Mouse (Mus musculus): ENCODE measurements around the gene Rnase12. TPM values are rescaled to one million over a fixed set of nuclear protein-coding genes. Genes with fewer than 3 reads are reported as not detected.

Rnase12 gene
- polyA plus RNA-seq, 1 experiment from 2014 or later = not detected

- no peak overlapping the region for H3K9ac ChIP-seq
- H3K36me3 ChIP-seq = no peaks in the 10 kb centered on the region
- WGBS = 74% methylated on average over 4 of the region's 4 CpGs
- ATAC-seq (ENCODE audit: insufficient number of reproducible peaks, low FRiP score, low TSS enrichment, low read depth) = no peak
- no peaks in the 10 kb centered on the region for H3K27me3 ChIP-seq
- no peaks in the 10 kb centered on the region for H3K9me3 ChIP-seq
- H3K4me1 ChIP-seq = peaks cover 7% of the 10 kb centered on the region
- H3K4me3 ChIP-seq = no peak overlapping the region
- peak overlapping the region; percentile 88 for H3K27ac ChIP-seq
- no peak overlapping the region for H3K4me2 ChIP-seq
Measured at GRCm38 (mm10) chr14:51008781-51009180, 48.7 kb downstream of the Rnase12 start.

GRCm38 (mm10) chr14:51007914-51008713, 49.3 kb downstream of the Rnase12 start:
- no peaks in the 10 kb centered on the region for H3K36me3 ChIP-seq
- H3K4me1 ChIP-seq = peaks cover 7% of the 10 kb centered on the region
- peak overlapping the region; percentile 88 for H3K27ac ChIP-seq
- H3K4me2 ChIP-seq = no peak overlapping the region
- no peak overlapping the region for H3K4me3 ChIP-seq
- ATAC-seq (ENCODE audit: insufficient number of reproducible peaks, low FRiP score, low TSS enrichment, low read depth) = peak; percentile 49; the same call in 1 of the 2 replicates
- 53% methylated on average over 13 of the region's 13 CpGs for WGBS
- H3K27me3 ChIP-seq = no peaks in the 10 kb centered on the region
- H3K9ac ChIP-seq = no peak overlapping the region
- no peaks in the 10 kb centered on the region for H3K9me3 ChIP-seq

- H3K36me3 ChIP-seq = no peaks in the 10 kb centered on the region
- H3K27me3 ChIP-seq = no peaks in the 10 kb centered on the region
- H3K9me3 ChIP-seq = no peaks in the 10 kb centered on the region
- WGBS = 55% methylated on average over 8 of the region's 8 CpGs
- H3K9ac ChIP-seq = no peak within 1 kb of the TSS
- H3K4me2 ChIP-seq = no peak within 1 kb of the TSS
- no peak for ATAC-seq (ENCODE audit: insufficient number of reproducible peaks, low FRiP score, low TSS enrichment, low read depth)
- peak within 1 kb of the TSS; percentile 88 for H3K27ac ChIP-seq
- no peak within 1 kb of the TSS for H3K4me3 ChIP-seq
- peaks cover 7% of the 10 kb centered on the region for H3K4me1 ChIP-seq
Measured at GRCm38 (mm10) chr14:51007152-51007801, 50.2 kb downstream of the Rnase12 start, which contains the start of gene Rnase10. Rnase10 (plus strand) TSS chr14:51007751.

Other genes with a start within 250 kb of the Rnase12 start
- gene Ccnb1ip1, start 249.9 kb downstream of the Rnase12 start, polyA plus RNA-seq (2015; fragmentation: Nextera tagmentation; extraction: Ambion mirVana) = not detected in 2 replicates
- 52.0 and 52.3 TPM in 2 replicates for gene Parp2, start 249.8 kb downstream of the Rnase12 start, polyA plus RNA-seq (2015; fragmentation: Nextera tagmentation; extraction: Ambion mirVana)
- 5.0 and 6.2 TPM in 2 replicates for gene Tep1, start 187.1 kb downstream of the Rnase12 start, polyA plus RNA-seq (2015; fragmentation: Nextera tagmentation; extraction: Ambion mirVana)
- 0.10 and 0.12 TPM in 2 replicates for gene Klhl33, start 160.2 kb downstream of the Rnase12 start, polyA plus RNA-seq (2015; fragmentation: Nextera tagmentation; extraction: Ambion mirVana)
- gene Osgep, start 132.8 kb downstream of the Rnase12 start, polyA plus RNA-seq (2015; fragmentation: Nextera tagmentation; extraction: Ambion mirVana) = 145 and 148 TPM in 2 replicates
- gene Apex1, start 132.7 kb downstream of the Rnase12 start, polyA plus RNA-seq (2015; fragmentation: Nextera tagmentation; extraction: Ambion mirVana) = 188 TPM in 2 replicates
- 45.3 and 56.0 TPM in 2 replicates for gene Pip4p1, start 126.8 kb downstream of the Rnase12 start, polyA plus RNA-seq (2015; fragmentation: Nextera tagmentation; extraction: Ambion mirVana)
- 52.0 and 54.8 TPM in 2 replicates for gene Pnp, start 126.6 kb downstream of the Rnase12 start, polyA plus RNA-seq (2015; fragmentation: Nextera tagmentation; extraction: Ambion mirVana)
- not detected in 2 replicates for gene Gm49342, start 113.1 kb downstream of the Rnase12 start, polyA plus RNA-seq (2015; fragmentation: Nextera tagmentation; extraction: Ambion mirVana)
- 0.31 and 0.54 TPM in 2 replicates for gene Pnp2, start 101.7 kb downstream of the Rnase12 start, polyA plus RNA-seq (2015; fragmentation: Nextera tagmentation; extraction: Ambion mirVana)
- 0.09 and 0.22 TPM in 2 replicates for gene Rnase10, start 49.9 kb downstream of the Rnase12 start, polyA plus RNA-seq (2015; fragmentation: Nextera tagmentation; extraction: Ambion mirVana)
- gene Rnase9, start 15.8 kb downstream of the Rnase12 start, polyA plus RNA-seq (2015; fragmentation: Nextera tagmentation; extraction: Ambion mirVana) = not detected in 2 replicates
- not detected in 2 replicates for gene Rnase11, start 7.5 kb downstream of the Rnase12 start, polyA plus RNA-seq (2015; fragmentation: Nextera tagmentation; extraction: Ambion mirVana)
- gene Olfr750, start 16.8 kb upstream of the Rnase12 start, polyA plus RNA-seq (2015; fragmentation: Nextera tagmentation; extraction: Ambion mirVana) = not detected in 2 replicates
- gene Rnase4, start 33.4 kb upstream of the Rnase12 start, polyA plus RNA-seq (2015; fragmentation: Nextera tagmentation; extraction: Ambion mirVana) = 68.6 and 83.1 TPM in 2 replicates
- gene Ang, start 33.5 kb upstream of the Rnase12 start, polyA plus RNA-seq (2015; fragmentation: Nextera tagmentation; extraction: Ambion mirVana) = 10.1 and 10.5 TPM in 2 replicates
- gene Eddm3b, start 56.8 kb upstream of the Rnase12 start, polyA plus RNA-seq (2015; fragmentation: Nextera tagmentation; extraction: Ambion mirVana) = not detected in 2 replicates
- 0.58 and 1.6 TPM in 2 replicates for gene Rnase6, start 66.2 kb upstream of the Rnase12 start, polyA plus RNA-seq (2015; fragmentation: Nextera tagmentation; extraction: Ambion mirVana)
- 2.2 and 3.3 TPM in 2 replicates for gene Rnase1, start 89.1 kb upstream of the Rnase12 start, polyA plus RNA-seq (2015; fragmentation: Nextera tagmentation; extraction: Ambion mirVana)
- not detected in 2 replicates for gene Rnase2b, start 104.6 kb upstream of the Rnase12 start, polyA plus RNA-seq (2015; fragmentation: Nextera tagmentation; extraction: Ambion mirVana)
- gene Ang2, start 141.5 kb upstream of the Rnase12 start, polyA plus RNA-seq (2015; fragmentation: Nextera tagmentation; extraction: Ambion mirVana) = not detected in 2 replicates
- gene Ear14, start 145.7 kb upstream of the Rnase12 start, polyA plus RNA-seq (2015; fragmentation: Nextera tagmentation; extraction: Ambion mirVana) = not detected in 2 replicates
- not detected in 2 replicates for gene Rnase2a, start 198.5 kb upstream of the Rnase12 start, polyA plus RNA-seq (2015; fragmentation: Nextera tagmentation; extraction: Ambion mirVana)